Mouse (Mus musculus): ENCODE measurements around the gene Cped1.
A peak's percentile ranks its signal among the peaks of the same experiment; 100 is the strongest.
"Not testable (repeated sequence)": the region's sequence is repeated elsewhere in the genome, so short reads cannot be mapped to it uniquely, and the experiment has no call there.

The Cped1 gene

GRCm38 (mm10) chr6:22243321-22243720 is 257.6 kb downstream of the Cped1 start:
- DNase-seq = no peak

GRCm38 (mm10) chr6:22246696-22247095 is 261.0 kb downstream of the Cped1 start:
- no peak for DNase-seq

GRCm38 (mm10) chr6:22258784-22259183 is 273.1 kb downstream of the Cped1 start:
- DNase-seq = no peak

GRCm38 (mm10) chr6:22262519-22262918 is 276.8 kb downstream of the Cped1 start:
- DNase-seq = no peak

- DNase-seq = not testable (repeated sequence)
Measured at GRCm38 (mm10) chr6:22264094-22264493, 278.4 kb downstream of the Cped1 start.

GRCm38 (mm10) chr6:22266018-22266417 is 280.3 kb downstream of the Cped1 start:
- DNase-seq = no peak

GRCm38 (mm10) chr6:22267807-22268667 is 282.3 kb downstream of the Cped1 start:
- no peak for DNase-seq

GRCm38 (mm10) chr6:22268677-22269076 is 283.0 kb downstream of the Cped1 start:
- DNase-seq = no peak

GRCm38 (mm10) chr6:22269840-22270521 is 284.3 kb downstream of the Cped1 start:
- DNase-seq = no peak

GRCm38 (mm10) chr6:22277941-22278340 is 292.2 kb downstream of the Cped1 start:
- no peak for DNase-seq

GRCm38 (mm10) chr6:22280217-22280861 is 294.6 kb downstream of the Cped1 start:
- DNase-seq = peak; percentile 63 to 70

GRCm38 (mm10) chr6:22282405-22282804 is 296.7 kb downstream of the Cped1 start:
- DNase-seq = no peak

GRCm38 (mm10) chr6:22288004-22288736 is 302.5 kb downstream of the Cped1 start, which contains the start of gene Wnt16:
Gene Wnt16, plus strand, starts transcription at chr6:22288227.
- DNase-seq = peak; percentile 43 to 51

GRCm38 (mm10) chr6:22288737-22289460 is 303.2 kb downstream of the Cped1 start:
- DNase-seq = peak; percentile 64 to 66

- DNase-seq = no peak
Measured at GRCm38 (mm10) chr6:22289461-22290021, 303.8 kb downstream of the Cped1 start.

GRCm38 (mm10) chr6:22290790-22291189 is 305.1 kb downstream of the Cped1 start:
- peak in 1 of 2 experiments; percentile 6 for DNase-seq

GRCm38 (mm10) chr6:22292056-22292455 is 306.3 kb downstream of the Cped1 start:
- peak in 1 of 2 experiments; percentile 10 for DNase-seq

- DNase-seq = no peak
Measured at GRCm38 (mm10) chr6:22293922-22294321, 308.2 kb downstream of the Cped1 start.

- DNase-seq = no peak
Measured at GRCm38 (mm10) chr6:22297028-22297427, 311.3 kb downstream of the Cped1 start.

- DNase-seq = no peak
Measured at GRCm38 (mm10) chr6:22298059-22298458, 312.3 kb downstream of the Cped1 start.
